Mouse (Mus musculus): ENCODE results near the gene Fsd1l.

The Fsd1l gene

DNA sequence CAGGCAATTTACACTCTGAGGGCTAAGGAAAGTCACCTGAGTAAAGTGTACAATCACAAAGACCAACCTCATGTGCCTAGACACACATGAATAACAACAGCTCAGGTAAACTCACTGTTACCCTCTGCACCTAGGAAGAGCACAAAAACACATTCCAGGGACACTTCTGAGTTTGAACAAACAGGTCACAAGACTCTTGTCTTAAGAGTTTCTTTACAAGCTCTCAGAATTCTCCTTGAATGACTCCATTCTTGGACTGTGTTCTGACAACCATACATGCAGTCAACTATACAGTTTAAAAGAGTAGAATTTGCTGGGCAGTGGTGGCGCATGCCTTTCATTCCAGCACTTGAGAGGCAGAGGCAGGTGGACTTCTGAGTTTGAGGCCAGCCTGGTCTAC lies 96.8 kb downstream of the Fsd1l start:
- TF ChIP-seq POU5F1 (IDR thresholded peaks at IDR 0.05; ENCODE audit: borderline replicate concordance, low read length) (no peak), NANOG (IDR thresholded peaks at IDR 0.05; ENCODE audit: borderline replicate concordance, low read length) (no peak), CTCF (conservative IDR thresholded peaks at IDR 0.05; ENCODE audit: low read length) (no peak)
- Histone ChIP-seq H3K4me3 (replicated peaks; ENCODE audit: low read length) (no peak overlapping the region), H3K36me3 (ENCODE audit: insufficient read depth, low read length) (peaks cover 37% of the 10 kb centered on the region), H3K27me3 (ENCODE audit: insufficient read depth, low read length) (no peaks in the 10 kb centered on the region), H3K4me1 (replicated peaks; ENCODE audit: low read depth, low read length) (no peaks in the 10 kb centered on the region), H3K9me3 (ENCODE audit: low read length) (no peaks in the 10 kb centered on the region)

GRCm38 (mm10) chr4:53738956-53739616 lies 107.8 kb downstream of the Fsd1l start:
- no peaks in the 10 kb centered on the region for H3K27me3 ChIP-seq (ENCODE audit: insufficient read depth, low read length)
- H3K36me3 ChIP-seq (ENCODE audit: insufficient read depth, low read length) = peaks cover 60% of the 10 kb centered on the region
- no peaks in the 10 kb centered on the region for H3K4me1 ChIP-seq (replicated peaks; ENCODE audit: low read depth, low read length)
- no peaks in the 10 kb centered on the region for H3K9me3 ChIP-seq (ENCODE audit: low read length)
- no peak overlapping the region for H3K4me3 ChIP-seq (replicated peaks; ENCODE audit: low read length)
- TF ChIP-seq POU5F1 (IDR thresholded peaks at IDR 0.05; ENCODE audit: borderline replicate concordance, low read length) (no peak), CTCF (conservative IDR thresholded peaks at IDR 0.05; ENCODE audit: low read length) (peak; percentile 61)

DNA sequence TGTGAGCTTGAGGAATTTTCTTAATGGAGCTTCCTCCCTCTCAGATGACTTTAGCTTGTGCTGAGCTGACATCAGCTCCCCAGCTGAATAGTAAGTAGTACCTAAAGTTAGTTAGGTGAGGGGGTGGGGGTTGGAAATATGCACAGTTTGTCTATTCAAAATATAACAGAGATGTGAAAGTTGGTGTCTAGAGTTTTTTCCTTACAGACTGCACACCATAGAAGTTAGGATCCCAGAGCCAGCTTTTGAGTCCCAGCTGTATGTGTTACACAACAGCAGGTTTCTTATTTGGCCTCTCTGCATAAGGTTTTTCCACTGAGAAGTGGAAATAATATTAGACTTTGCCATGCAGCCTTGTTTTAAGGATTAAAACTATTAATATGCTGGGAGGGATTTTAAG lies 118.6 kb downstream of the Fsd1l start:
- Histone ChIP-seq H3K27me3 (ENCODE audit: insufficient read depth, low read length) (no peaks in the 10 kb centered on the region), H3K4me1 (replicated peaks; ENCODE audit: low read depth, low read length) (peaks cover 4% of the 10 kb centered on the region), H3K36me3 (ENCODE audit: insufficient read depth, low read length) (peaks cover 26% of the 10 kb centered on the region), H3K9me3 (ENCODE audit: low read length) (no peaks in the 10 kb centered on the region), H3K4me3 (replicated peaks; ENCODE audit: low read length) (no peak overlapping the region)
- no peak for TF ChIP-seq POU5F1 (IDR thresholded peaks at IDR 0.05; ENCODE audit: borderline replicate concordance, low read length)
- no peak for TF ChIP-seq CTCF (conservative IDR thresholded peaks at IDR 0.05; ENCODE audit: low read length)
- no peak for TF ChIP-seq NANOG (IDR thresholded peaks at IDR 0.05; ENCODE audit: borderline replicate concordance, low read length)

GRCm38 (mm10) chr4:53750391-53751120 lies 119.3 kb downstream of the Fsd1l start:
- no peaks in the 10 kb centered on the region for H3K27me3 ChIP-seq (ENCODE audit: insufficient read depth, low read length)
- no peak overlapping the region for H3K4me3 ChIP-seq (replicated peaks; ENCODE audit: low read length)
- peaks cover 4% of the 10 kb centered on the region for H3K4me1 ChIP-seq (replicated peaks; ENCODE audit: low read depth, low read length)
- peaks cover 22% of the 10 kb centered on the region for H3K36me3 ChIP-seq (ENCODE audit: insufficient read depth, low read length)
- H3K9me3 ChIP-seq (ENCODE audit: low read length) = no peaks in the 10 kb centered on the region
- TF ChIP-seq POU5F1 (IDR thresholded peaks at IDR 0.05; ENCODE audit: borderline replicate concordance, low read length) = no peak
- TF ChIP-seq CTCF (conservative IDR thresholded peaks at IDR 0.05; ENCODE audit: low read length) = 0 out of 2 replicates have a peak, but pooled peaks have one; percentile 11
- no peak for TF ChIP-seq NANOG (IDR thresholded peaks at IDR 0.05; ENCODE audit: borderline replicate concordance, low read length)

All from E14TG2a.4 (cell line).